ENCODE assay signal across 8 mouse cellular contexts in genomic region chr17:26530590-26531081, GRCm38 (mm10). TPM values are rescaled to one million over a fixed set of nuclear protein-coding genes. Genes with fewer than 3 reads are reported as not detected.
DNase-seq lines count a peak whose midpoint lies in the region; ATAC-seq lines count a peak whose summit lies in the region.

No protein-coding gene starts in this region.

- peak; percentile 56 for DNase-seq in CD4-positive helper T cell, adult 2 months (ENCODE audit: low read depth, low spot score)
- DNase-seq in adrenal gland, adult 18-20 months (ENCODE audit: low spot score in 2 of 2): peak; percentile 45 to 63
- peak; percentile 99 for DNase-seq in heart, adult 11 months
- DNase-seq in lung, adult 18-20 months: peak; percentile 62 to 76
- DNase-seq in right cerebral cortex, postnatal 4 days: no peak
- no peak for DNase-seq in liver

- no peaks in the 10 kb centered on the region for H3K27me3 ChIP-seq in midbrain, embryonic 16.5 days (ENCODE audit: control insufficient read depth, insufficient read depth, low read depth, low read length)
- H3K27me3 ChIP-seq in neural tube, embryonic 15.5 days (replicated peaks): no peaks in the 10 kb centered on the region

- H3K36me3 ChIP-seq in midbrain, embryonic 16.5 days (ENCODE audit: control insufficient read depth, insufficient read depth, low read length): no peaks in the 10 kb centered on the region
- H3K36me3 ChIP-seq in neural tube, embryonic 15.5 days: no peaks in the 10 kb centered on the region

- no peak overlapping the region for H3K4me3 ChIP-seq in midbrain, embryonic 16.5 days (ENCODE audit: low read depth, low read length)
- H3K4me3 ChIP-seq in neural tube, embryonic 15.5 days (replicated peaks): no peak overlapping the region

- ATAC-seq in midbrain, embryonic 16.5 days: no peak
- no peak for ATAC-seq in neural tube, embryonic 15.5 days (ENCODE audit: low FRiP score)

- no peaks in the 10 kb centered on the region for H3K9me3 ChIP-seq in midbrain, embryonic 16.5 days (replicated peaks; ENCODE audit: control insufficient read depth, low read length, poor library complexity, severe bottlenecking)
- H3K9me3 ChIP-seq in neural tube, embryonic 15.5 days (replicated peaks): no peaks in the 10 kb centered on the region

- H3K27ac ChIP-seq in midbrain, embryonic 16.5 days (ENCODE audit: low read length): no peak overlapping the region
- no peak overlapping the region for H3K27ac ChIP-seq in neural tube, embryonic 15.5 days (replicated peaks)

- whole genome bisulfite sequencing in midbrain, embryonic 16.5 days: 58% methylated on average over 3 of the region's 3 CpGs
- WGBS in neural tube, embryonic 15.5 days: 41% methylated on average over 3 of the region's 3 CpGs

- H3K4me1 ChIP-seq in midbrain, embryonic 16.5 days (ENCODE audit: control insufficient read depth, insufficient read depth, low read length): no peaks in the 10 kb centered on the region
- no peaks in the 10 kb centered on the region for H3K4me1 ChIP-seq in neural tube, embryonic 15.5 days

- H3K9ac ChIP-seq in midbrain, embryonic 16.5 days (ENCODE audit: low read depth, low read length): no peak overlapping the region
- no peak overlapping the region for H3K9ac ChIP-seq in neural tube, embryonic 15.5 days (replicated peaks)

- H3K4me2 ChIP-seq in midbrain, embryonic 16.5 days (ENCODE audit: low read length): no peak overlapping the region
- H3K4me2 ChIP-seq in neural tube, embryonic 15.5 days: no peak overlapping the region

RNA-seq across cellular contexts. Expression of gene Ergic1, which starts 30.7 kb away (rescaled TPM):
- 100 to 1,000 TPM; 159 to 166 TPM for total RNA-seq in adrenal gland, adult 18-20 months (2021)
- 102 and 103 TPM in 2 replicates for polyA plus RNA-seq in midbrain, embryonic 16.5 days (2015; fragmentation: Nextera tagmentation; extraction: Ambion mirVana)
- polyA plus RNA-seq in neural tube, embryonic 15.5 days (2015; fragmentation: Nextera tagmentation; extraction: Ambion mirVana): 89.7 and 101 TPM in 2 replicates

RNA-seq across cellular contexts. Expression of gene Dusp1, which starts 31.3 kb away (rescaled TPM):
- total RNA-seq in adrenal gland, adult 18-20 months (2021): 10 to 100 TPM; 48.7 to 56.1 TPM
- polyA plus RNA-seq in midbrain, embryonic 16.5 days (2015; fragmentation: Nextera tagmentation; extraction: Ambion mirVana): 33.4 and 35.1 TPM in 2 replicates
- 25.0 and 25.8 TPM in 2 replicates for polyA plus RNA-seq in neural tube, embryonic 15.5 days (2015; fragmentation: Nextera tagmentation; extraction: Ambion mirVana)

Comparison
In these comparisons a context has a peak if more than half of its experiments do, and no peak if none do; other contexts are left out.
1. DNase-seq: peak in CD4-positive helper T cell, adult 2 months (single experiment), adrenal gland, adult 18-20 months (2 of 2), heart, adult 11 months (single experiment) and lung, adult 18-20 months (2 of 2); none in right cerebral cortex, postnatal 4 days (single experiment) and liver (single experiment).